Mouse (Mus musculus): Measurements from ENCODE around the gene Ccdc90b. TPM values are rescaled to one million over a fixed set of nuclear protein-coding genes. Genes with fewer than 3 reads are reported as not detected.

Gene Ccdc90b
- polyA plus RNA-seq, 1 experiment from 2014 or later: 49.3 TPM

- Histone ChIP-seq H3K9ac (ENCODE audit: low read length) (no peak overlapping the region), H3K4me1 (ENCODE audit: control insufficient read depth, insufficient read depth, low read length) (peaks cover 7% of the 10 kb centered on the region), H3K27ac (ENCODE audit: low read length) (no peak overlapping the region), H3K9me3 (replicated peaks; ENCODE audit: control insufficient read depth, low read length) (no peaks in the 10 kb centered on the region), H3K36me3 (ENCODE audit: control insufficient read depth, insufficient read depth, low read length) (peaks cover 8% of the 10 kb centered on the region), H3K4me3 (replicated peaks; ENCODE audit: low read length) (no peak overlapping the region), H3K27me3 (ENCODE audit: control insufficient read depth, insufficient read depth, low read length) (no peaks in the 10 kb centered on the region), H3K4me2 (ENCODE audit: low read depth, low read length) (no peak overlapping the region)
- WGBS: 46% methylated on average over 1 of the region's 1 CpGs
- ATAC-seq (ENCODE audit: insufficient read depth, low FRiP score): no peak
Measured at GRCm38 (mm10) chr7:92566775-92567174, 5.8 kb downstream of the Ccdc90b start.

GRCm38 (mm10) chr7:92580491-92581207 lies 19.7 kb downstream of the Ccdc90b start:
- H3K27ac ChIP-seq (ENCODE audit: low read length): no peak overlapping the region
- no peaks in the 10 kb centered on the region for H3K36me3 ChIP-seq (ENCODE audit: control insufficient read depth, insufficient read depth, low read length)
- no peak for ATAC-seq (ENCODE audit: insufficient read depth, low FRiP score)
- H3K9ac ChIP-seq (ENCODE audit: low read length): no peak overlapping the region
- no peaks in the 10 kb centered on the region for H3K9me3 ChIP-seq (replicated peaks; ENCODE audit: control insufficient read depth, low read length)
- no peaks in the 10 kb centered on the region for H3K27me3 ChIP-seq (ENCODE audit: control insufficient read depth, insufficient read depth, low read length)
- H3K4me2 ChIP-seq (ENCODE audit: low read depth, low read length): no peak overlapping the region
- no peaks in the 10 kb centered on the region for H3K4me1 ChIP-seq (ENCODE audit: control insufficient read depth, insufficient read depth, low read length)
- WGBS: 87% methylated on average over 5 of the region's 5 CpGs
- no peak overlapping the region for H3K4me3 ChIP-seq (replicated peaks; ENCODE audit: low read length)

DNA sequence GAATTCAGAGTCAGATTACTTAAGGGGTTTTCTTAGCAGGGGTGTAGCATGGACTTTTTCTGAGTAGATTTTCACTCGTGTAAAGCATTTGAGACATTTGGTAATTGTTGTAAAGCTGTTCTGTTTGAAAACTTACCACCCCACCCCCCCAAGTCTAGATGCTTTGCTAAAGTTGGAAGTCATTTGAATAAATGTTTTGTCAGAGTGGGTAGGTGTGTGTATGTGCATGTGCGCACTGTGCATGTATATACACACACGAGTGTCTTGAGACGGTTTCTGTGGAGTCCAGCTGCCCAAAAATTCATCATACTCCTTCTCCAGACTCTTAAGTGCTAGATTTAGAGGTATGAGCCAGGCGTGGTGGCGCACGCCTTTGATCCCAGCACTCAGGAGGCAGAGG lies 22.6 kb downstream of the Ccdc90b start:
- Histone ChIP-seq H3K36me3 (ENCODE audit: control insufficient read depth, insufficient read depth, low read length) (no peaks in the 10 kb centered on the region), H3K9ac (ENCODE audit: low read length) (no peak overlapping the region), H3K4me1 (ENCODE audit: control insufficient read depth, insufficient read depth, low read length) (no peaks in the 10 kb centered on the region), H3K27me3 (ENCODE audit: control insufficient read depth, insufficient read depth, low read length) (no peaks in the 10 kb centered on the region), H3K9me3 (replicated peaks; ENCODE audit: control insufficient read depth, low read length) (no peaks in the 10 kb centered on the region), H3K27ac (ENCODE audit: low read length) (no peak overlapping the region), H3K4me3 (replicated peaks; ENCODE audit: low read length) (no peak overlapping the region), H3K4me2 (ENCODE audit: low read depth, low read length) (no peak overlapping the region)
- WGBS: 88% methylated on average over 7 of the region's 7 CpGs
- ATAC-seq (ENCODE audit: insufficient read depth, low FRiP score): no peak

- ATAC-seq (ENCODE audit: insufficient read depth, low FRiP score): no peak
- Histone ChIP-seq H3K4me3 (replicated peaks; ENCODE audit: low read length) (no peak overlapping the region), H3K27ac (ENCODE audit: low read length) (no peak overlapping the region), H3K27me3 (ENCODE audit: control insufficient read depth, insufficient read depth, low read length) (no peaks in the 10 kb centered on the region), H3K9ac (ENCODE audit: low read length) (no peak overlapping the region), H3K4me1 (ENCODE audit: control insufficient read depth, insufficient read depth, low read length) (no peaks in the 10 kb centered on the region), H3K9me3 (replicated peaks; ENCODE audit: control insufficient read depth, low read length) (no peaks in the 10 kb centered on the region), H3K36me3 (ENCODE audit: control insufficient read depth, insufficient read depth, low read length) (no peaks in the 10 kb centered on the region), H3K4me2 (ENCODE audit: low read depth, low read length) (no peak overlapping the region)
- WGBS: 83% methylated on average over 7 of the region's 7 CpGs
Measured at GRCm38 (mm10) chr7:92589986-92590385, 29.0 kb downstream of the Ccdc90b start.

GRCm38 (mm10) chr7:92590842-92591241 lies 29.9 kb downstream of the Ccdc90b start:
- H3K4me3 ChIP-seq (replicated peaks; ENCODE audit: low read length): no peak overlapping the region
- 85% methylated on average over 2 of the region's 2 CpGs for WGBS
- no peak overlapping the region for H3K27ac ChIP-seq (ENCODE audit: low read length)
- no peak for ATAC-seq (ENCODE audit: insufficient read depth, low FRiP score)
- no peak overlapping the region for H3K4me2 ChIP-seq (ENCODE audit: low read depth, low read length)
- no peaks in the 10 kb centered on the region for H3K36me3 ChIP-seq (ENCODE audit: control insufficient read depth, insufficient read depth, low read length)
- H3K9ac ChIP-seq (ENCODE audit: low read length): no peak overlapping the region
- no peaks in the 10 kb centered on the region for H3K9me3 ChIP-seq (replicated peaks; ENCODE audit: control insufficient read depth, low read length)
- no peaks in the 10 kb centered on the region for H3K4me1 ChIP-seq (ENCODE audit: control insufficient read depth, insufficient read depth, low read length)
- H3K27me3 ChIP-seq (ENCODE audit: control insufficient read depth, insufficient read depth, low read length): no peaks in the 10 kb centered on the region

- H3K9me3 ChIP-seq (replicated peaks; ENCODE audit: control insufficient read depth, low read length): no peaks in the 10 kb centered on the region
- no peak overlapping the region for H3K4me3 ChIP-seq (replicated peaks; ENCODE audit: low read length)
- H3K27ac ChIP-seq (ENCODE audit: low read length): no peak overlapping the region
- 91% methylated on average over 7 of the region's 7 CpGs for WGBS
- ATAC-seq (ENCODE audit: insufficient read depth, low FRiP score): no peak
- no peak overlapping the region for H3K4me2 ChIP-seq (ENCODE audit: low read depth, low read length)
- H3K9ac ChIP-seq (ENCODE audit: low read length): no peak overlapping the region
- H3K36me3 ChIP-seq (ENCODE audit: control insufficient read depth, insufficient read depth, low read length): no peaks in the 10 kb centered on the region
- no peaks in the 10 kb centered on the region for H3K4me1 ChIP-seq (ENCODE audit: control insufficient read depth, insufficient read depth, low read length)
- no peaks in the 10 kb centered on the region for H3K27me3 ChIP-seq (ENCODE audit: control insufficient read depth, insufficient read depth, low read length)
Measured at GRCm38 (mm10) chr7:92604961-92605360, 44.0 kb downstream of the Ccdc90b start.

DNA sequence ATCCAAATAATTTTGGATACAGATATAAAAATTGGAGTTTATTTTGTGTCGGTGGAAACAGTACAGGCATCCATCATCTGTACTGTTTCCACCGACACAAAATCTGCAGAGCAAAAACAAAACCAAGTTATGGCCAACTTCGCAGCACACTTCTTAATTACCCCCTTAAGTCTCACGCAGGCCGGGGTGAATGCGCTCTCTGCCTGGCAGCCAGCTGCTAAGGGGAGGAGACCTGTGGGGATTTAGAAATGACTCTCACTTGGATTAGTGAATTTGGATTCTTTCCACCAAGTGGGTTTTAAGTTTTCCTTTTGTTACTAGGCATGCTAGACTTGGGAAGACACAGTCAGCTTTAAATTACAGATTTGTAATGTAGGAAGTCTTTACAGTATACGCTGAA lies 49.9 kb downstream of the Ccdc90b start:
- H3K4me3 ChIP-seq (replicated peaks; ENCODE audit: low read length): no peak overlapping the region
- H3K27me3 ChIP-seq (ENCODE audit: control insufficient read depth, insufficient read depth, low read length): no peaks in the 10 kb centered on the region
- H3K27ac ChIP-seq (ENCODE audit: low read length): no peak overlapping the region
- H3K4me2 ChIP-seq (ENCODE audit: low read depth, low read length): no peak overlapping the region
- no peaks in the 10 kb centered on the region for H3K36me3 ChIP-seq (ENCODE audit: control insufficient read depth, insufficient read depth, low read length)
- H3K4me1 ChIP-seq (ENCODE audit: control insufficient read depth, insufficient read depth, low read length): no peaks in the 10 kb centered on the region
- ATAC-seq (ENCODE audit: insufficient read depth, low FRiP score): no peak
- no peaks in the 10 kb centered on the region for H3K9me3 ChIP-seq (replicated peaks; ENCODE audit: control insufficient read depth, low read length)
- no peak overlapping the region for H3K9ac ChIP-seq (ENCODE audit: low read length)
- 47% methylated on average over 7 of the region's 7 CpGs for WGBS

GRCm38 (mm10) chr7:92624488-92624887 lies 63.5 kb downstream of the Ccdc90b start:
- Histone ChIP-seq H3K9ac (ENCODE audit: low read length) (no peak overlapping the region), H3K4me1 (ENCODE audit: control insufficient read depth, insufficient read depth, low read length) (no peaks in the 10 kb centered on the region), H3K9me3 (replicated peaks; ENCODE audit: control insufficient read depth, low read length) (no peaks in the 10 kb centered on the region), H3K36me3 (ENCODE audit: control insufficient read depth, insufficient read depth, low read length) (no peaks in the 10 kb centered on the region), H3K4me2 (ENCODE audit: low read depth, low read length) (no peak overlapping the region), H3K27me3 (ENCODE audit: control insufficient read depth, insufficient read depth, low read length) (no peaks in the 10 kb centered on the region), H3K27ac (ENCODE audit: low read length) (no peak overlapping the region), H3K4me3 (replicated peaks; ENCODE audit: low read length) (no peak overlapping the region)
- 33% methylated on average over 2 of the region's 2 CpGs for WGBS
- ATAC-seq (ENCODE audit: insufficient read depth, low FRiP score): no peak

GRCm38 (mm10) chr7:92630167-92630566 lies 69.2 kb downstream of the Ccdc90b start:
- no peak for ATAC-seq (ENCODE audit: insufficient read depth, low FRiP score)
- Histone ChIP-seq H3K27ac (ENCODE audit: low read length) (no peak overlapping the region), H3K9ac (ENCODE audit: low read length) (no peak overlapping the region), H3K4me3 (replicated peaks; ENCODE audit: low read length) (no peak overlapping the region), H3K36me3 (ENCODE audit: control insufficient read depth, insufficient read depth, low read length) (no peaks in the 10 kb centered on the region), H3K9me3 (replicated peaks; ENCODE audit: control insufficient read depth, low read length) (no peaks in the 10 kb centered on the region), H3K4me1 (ENCODE audit: control insufficient read depth, insufficient read depth, low read length) (no peaks in the 10 kb centered on the region), H3K4me2 (ENCODE audit: low read depth, low read length) (no peak overlapping the region), H3K27me3 (ENCODE audit: control insufficient read depth, insufficient read depth, low read length) (no peaks in the 10 kb centered on the region)
- WGBS: 57% methylated on average over 2 of the region's 2 CpGs
